Mouse (Mus musculus) brain, embryonic 14.5 days (tissue): ENCODE results near the gene Olfr1188. TPM values are rescaled to one million over a fixed set of nuclear protein-coding genes. Genes with fewer than 3 reads are reported as not detected.
"Not testable (repeated sequence)": the region's sequence is repeated elsewhere in the genome, so short reads cannot be mapped to it uniquely, and the experiment has no call there.

Source experiments
- DNase-seq: peaks from one replicate; pipeline ENCODE4 v3.0.0-alpha.2; 2011; ENCODE audit warnings: low read depth
- CTCF ChIP-seq: fragments of 200-500 bp; IDR thresholded peaks from 2 replicates; pipeline ENCODE4 v1.5.1; 2012; ENCODE audit warnings: inconsistent platforms, mild to moderate bottlenecking, moderate library complexity, borderline replicate concordance; ENCODE audit not compliant: insufficient read depth, insufficient read length; ENCODE audit errors: extremely low read depth
- POLR2A ChIP-seq: fragments of 200-500 bp; IDR thresholded peaks from 2 replicates; pipeline ENCODE4 v1.6.1; 2012; ENCODE audit warnings: mild to moderate bottlenecking, inconsistent platforms, borderline replicate concordance; ENCODE audit not compliant: poor library complexity, insufficient read depth, insufficient read length, severe bottlenecking; ENCODE audit errors: extremely low read depth
- polyA plus RNA-seq: library from polyadenylated mRNA; depleted of rRNA; stranded (reverse); fragments of >200 nt; gene quantifications from 2 replicates; pipeline ENCODE4 v1.2.3, GENCODE M21; 2012; rRNA removed

Olfr1188 gene
- not detected in 2 replicates for polyA plus RNA-seq

- DNase-seq, result no peak
- TF ChIP-seq POLR2A (no peak), CTCF (no peak)
Observed at GRCm38 (mm10) chr2:88556635-88557034, at the start of gene Olfr1188. Gene Olfr1188 (plus strand): TSS chr2:88556935.

DNA sequence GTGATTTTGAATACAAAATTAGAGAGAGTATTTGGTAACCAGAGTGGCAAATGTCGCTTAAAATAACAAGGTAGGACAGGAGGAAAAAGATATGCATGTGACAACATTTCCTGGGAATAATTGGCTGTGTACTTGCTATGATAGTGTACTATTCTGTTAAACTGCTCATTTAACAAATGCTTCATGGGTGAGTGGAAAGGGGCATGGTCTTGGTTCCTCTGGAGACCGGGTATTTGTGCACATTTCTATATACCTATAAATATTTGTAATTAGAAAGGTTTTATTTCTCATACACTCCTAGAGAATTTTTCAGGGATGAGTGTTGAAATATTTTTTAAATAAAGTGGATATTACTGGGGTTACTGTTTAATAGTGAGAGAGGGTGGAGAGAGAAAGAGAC lies 38.5 kb upstream of the Olfr1188 start, which contains the start of gene Olfr1186:
Olfr1186 (plus strand) TSS at position 301 of the 400 bp plus-strand sequence.
- TF ChIP-seq CTCF, result no peak
- TF ChIP-seq POLR2A, result no peak
- no peak for DNase-seq

DNA sequence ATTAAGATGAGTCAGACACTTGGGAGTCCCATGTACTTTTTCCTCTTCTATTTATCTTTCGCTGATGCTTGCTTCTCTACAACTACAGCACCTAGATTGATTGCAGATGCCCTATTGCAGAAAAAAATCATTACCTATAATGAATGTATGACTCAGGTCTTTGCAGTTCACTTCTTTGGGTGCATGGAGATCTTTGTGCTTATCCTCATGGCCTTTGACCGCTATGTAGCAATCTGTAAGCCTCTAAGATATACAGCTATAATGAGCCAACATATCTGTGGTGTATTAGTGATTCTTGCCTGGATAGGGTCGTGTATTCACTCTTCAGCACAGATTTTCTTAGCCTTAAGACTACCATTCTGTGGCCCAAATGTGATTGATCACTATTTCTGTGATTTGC lies 31.0 kb upstream of the Olfr1188 start:
- no peak for DNase-seq
- TF ChIP-seq CTCF (no peak), POLR2A (no peak)

- not testable (repeated sequence) for DNase-seq
Observed at GRCm38 (mm10) chr2:88572696-88573095, 16.0 kb downstream of the Olfr1188 start.

GRCm38 (mm10) chr2:88586154-88586553 lies 29.4 kb downstream of the Olfr1188 start, which contains the start of gene Olfr1189:
Gene Olfr1189 (plus strand): TSS chr2:88586454.
- no peak for TF ChIP-seq POLR2A
- DNase-seq, result peak; percentile 3

Other genes starting within 250 kb of the Olfr1188 start
- not detected in 2 replicates for gene Olfr1174-ps, start 241.8 kb upstream of the Olfr1188 start, polyA plus RNA-seq
- gene Olfr1175-ps, start 229.7 kb upstream of the Olfr1188 start, polyA plus RNA-seq, result not detected in 2 replicates
- gene Olfr1176, start 220.2 kb upstream of the Olfr1188 start, polyA plus RNA-seq, result not detected in 2 replicates
- not detected in 2 replicates for gene Olfr1177-ps, start 210.4 kb upstream of the Olfr1188 start, polyA plus RNA-seq
- not detected in 2 replicates for gene Olfr1178, start 169.9 kb upstream of the Olfr1188 start, polyA plus RNA-seq
- not detected in 2 replicates for gene Olfr1179, start 150.5 kb upstream of the Olfr1188 start, polyA plus RNA-seq
- gene Olfr1180, start 137.8 kb upstream of the Olfr1188 start, polyA plus RNA-seq, result not detected in 2 replicates
- not detected in 2 replicates for gene Olfr1181, start 130.8 kb upstream of the Olfr1188 start, polyA plus RNA-seq
- not detected in 2 replicates for gene Gm13757, start 107.8 kb upstream of the Olfr1188 start, polyA plus RNA-seq
- not detected in 2 replicates for gene Olfr1183, start 102.1 kb upstream of the Olfr1188 start, polyA plus RNA-seq
- not detected in 2 replicates for gene Olfr1184, start 73.3 kb upstream of the Olfr1188 start, polyA plus RNA-seq
- gene Olfr1185-ps1, start 63.6 kb upstream of the Olfr1188 start, polyA plus RNA-seq, result not detected in 2 replicates
- gene Olfr1186, start 38.4 kb upstream of the Olfr1188 start, polyA plus RNA-seq, result not detected in 2 replicates
- gene Olfr1189, start 29.5 kb downstream of the Olfr1188 start, polyA plus RNA-seq, result not detected in 2 replicates
- gene Olfr1191-ps1, start 83.6 kb downstream of the Olfr1188 start, polyA plus RNA-seq, result not detected in 2 replicates
- gene Olfr1192-ps1, start 91.6 kb downstream of the Olfr1188 start, polyA plus RNA-seq, result not detected in 2 replicates
- gene Olfr1193, start 118.7 kb downstream of the Olfr1188 start, polyA plus RNA-seq, result not detected in 2 replicates
- gene Olfr1195, start 132.3 kb downstream of the Olfr1188 start, polyA plus RNA-seq, result not detected in 2 replicates
- gene Olfr1196, start 147.7 kb downstream of the Olfr1188 start, polyA plus RNA-seq, result not detected in 2 replicates
- not detected in 2 replicates for gene Olfr1197, start 175.4 kb downstream of the Olfr1188 start, polyA plus RNA-seq
- gene Olfr1198, start 194.4 kb downstream of the Olfr1188 start, polyA plus RNA-seq, result not detected in 2 replicates
- gene Olfr1199, start 203.5 kb downstream of the Olfr1188 start, polyA plus RNA-seq, result not detected in 2 replicates
- gene Olfr1200, start 213.6 kb downstream of the Olfr1188 start, polyA plus RNA-seq, result not detected in 2 replicates
- gene Olfr1201, start 236.1 kb downstream of the Olfr1188 start, polyA plus RNA-seq, result not detected in 2 replicates